Mouse (Mus musculus) 416B (cell line): ENCODE measurements at regions not wholly inside any gene's neighbourhood (a gene's known extent, or its start where the extent isn't known, plus 50 kb on each side); places are given as distances from the start of the nearest gene placed in this dataset.
A peak's percentile ranks its signal among the peaks of the same experiment; 100 is the strongest.

ENCODE experiments used
- DNase-seq: peaks from one replicate; pipeline ENCODE4 v3.0.0; 2011; ENCODE audit warnings: low read depth

DNA sequence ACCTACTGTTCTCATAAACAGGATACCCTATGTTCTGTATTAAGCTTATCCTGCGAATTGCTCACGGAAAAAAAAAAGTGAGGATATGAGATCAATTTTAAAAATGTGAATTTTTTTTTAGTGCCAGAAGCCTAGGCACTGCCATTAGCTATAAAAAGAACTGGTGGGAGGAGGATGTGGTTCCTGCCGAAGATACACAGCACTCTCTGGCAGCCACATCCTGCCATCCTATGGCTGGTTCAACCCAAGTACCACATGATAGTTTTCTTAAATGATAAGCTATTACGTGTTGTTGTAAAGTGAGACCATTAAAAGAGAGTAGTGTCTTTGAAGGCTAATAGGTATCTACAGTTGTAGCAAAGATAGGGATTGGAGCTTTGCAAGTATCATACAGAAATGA lies 58.2 kb upstream of the Ppp3ca start:
- peak; percentile 84 for DNase-seq

DNA sequence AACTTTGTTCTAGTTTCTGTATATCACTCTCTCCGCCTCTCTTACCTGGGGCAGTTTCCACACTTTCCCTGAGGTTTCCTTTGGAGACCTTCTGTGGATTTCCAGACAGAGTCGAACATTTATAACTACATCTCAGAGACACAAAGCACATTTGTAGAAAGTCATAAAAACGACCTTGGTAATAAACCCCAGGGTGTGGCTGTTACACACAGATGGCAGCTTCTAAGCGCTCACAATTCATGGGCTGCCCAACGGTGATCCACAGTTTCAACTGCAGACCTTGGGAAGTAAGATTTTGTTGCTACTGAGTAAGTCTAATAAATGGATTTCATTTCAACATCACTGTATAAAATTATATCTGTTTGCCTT lies 59.4 kb upstream of the Ppp3ca start:
- no peak for DNase-seq

DNA sequence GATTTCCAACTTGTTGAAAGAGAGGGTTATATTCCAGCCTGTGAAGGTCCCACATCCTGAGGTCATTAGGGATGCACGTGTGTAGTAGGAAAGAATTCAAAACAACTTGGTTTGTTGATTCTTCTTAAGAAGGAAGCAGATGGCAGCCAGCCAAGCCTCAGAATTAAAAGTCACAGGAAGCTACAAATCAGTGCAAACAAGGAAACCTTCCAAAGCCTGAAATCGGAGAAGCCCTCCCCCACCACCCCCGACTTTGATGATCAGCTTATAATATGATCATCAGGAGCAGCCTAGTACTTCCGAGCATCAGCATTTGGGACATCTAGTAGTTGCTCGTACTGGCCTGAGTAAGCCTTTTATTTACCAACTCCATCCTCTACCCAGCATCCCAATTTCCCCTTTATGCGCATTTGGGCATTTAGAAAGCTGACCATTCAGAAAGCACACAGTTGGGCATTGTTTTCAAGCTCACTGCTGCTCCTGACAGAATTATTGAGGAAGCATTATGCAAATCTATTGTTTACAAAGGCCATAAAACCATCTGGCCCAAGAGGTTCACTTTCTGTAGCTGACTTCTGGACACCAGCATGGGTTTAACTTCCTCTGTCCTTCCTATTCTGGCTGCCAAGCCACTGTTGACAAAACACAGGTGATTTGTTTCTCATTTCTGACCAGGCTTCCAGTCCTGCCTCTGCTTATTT lies 59.9 kb upstream of the Ppp3ca start:
- peak; percentile 53 for DNase-seq

DNA sequence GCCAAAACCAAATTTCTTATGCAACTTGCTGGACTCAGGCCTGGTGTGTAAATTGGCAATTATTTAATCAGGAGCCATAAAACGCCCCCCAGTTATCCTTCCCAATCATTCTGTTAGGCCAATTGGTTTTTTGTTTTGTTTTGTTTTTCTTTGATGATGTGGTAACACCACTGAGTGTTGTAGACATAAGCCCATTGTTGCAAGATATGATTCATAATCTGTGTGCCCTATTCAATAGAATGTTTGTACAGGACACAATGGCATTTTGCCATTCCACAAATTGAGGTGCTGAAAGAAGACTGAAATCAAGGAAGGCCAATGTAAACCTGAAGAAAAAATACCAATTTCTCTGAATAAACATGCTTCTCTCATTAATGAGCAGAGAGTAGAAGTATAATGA lies 68.2 kb upstream of the Ppp3ca start:
- no peak for DNase-seq

DNA sequence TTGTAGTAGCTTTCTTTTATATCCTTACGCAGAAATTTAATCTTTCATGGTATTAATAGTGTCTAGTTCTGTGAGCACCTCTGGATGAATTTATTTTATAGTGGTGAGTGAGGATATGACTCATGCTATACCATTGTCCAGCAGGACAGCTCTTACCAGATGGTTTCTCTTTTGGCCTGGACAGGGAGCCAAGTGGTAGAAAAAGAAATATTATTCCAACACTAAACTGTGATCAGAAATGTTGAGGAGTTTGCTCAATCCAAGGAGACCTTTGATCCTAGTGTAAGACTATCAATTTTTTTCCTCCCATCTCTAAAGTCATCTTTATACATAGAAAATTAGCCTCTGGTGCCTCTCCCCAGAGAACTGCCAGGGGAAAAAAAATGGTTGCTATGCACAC lies 86.0 kb upstream of the Ppp3ca start:
- DNase-seq = peak; percentile 34

DNA sequence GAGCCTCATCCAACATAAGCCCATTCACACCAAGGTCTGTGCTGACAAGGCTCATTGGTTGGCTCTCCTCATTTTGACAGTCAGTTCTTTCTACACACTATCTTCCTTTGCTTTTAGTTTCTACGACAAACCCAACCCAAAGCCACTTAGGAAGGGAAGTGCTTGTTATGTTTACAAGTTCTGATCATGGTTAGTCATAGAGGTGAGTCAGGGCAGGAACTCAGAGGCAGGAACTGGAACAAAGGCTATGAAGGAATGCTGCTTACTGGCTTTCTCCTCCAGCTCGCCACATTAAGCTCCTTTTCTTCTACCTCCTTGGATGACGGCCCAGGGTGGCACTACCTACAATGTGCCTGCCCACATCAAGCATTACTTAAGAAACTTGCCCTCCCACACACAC lies 91.9 kb upstream of the Ppp3ca start:
- DNase-seq = peak; percentile 33

DNA sequence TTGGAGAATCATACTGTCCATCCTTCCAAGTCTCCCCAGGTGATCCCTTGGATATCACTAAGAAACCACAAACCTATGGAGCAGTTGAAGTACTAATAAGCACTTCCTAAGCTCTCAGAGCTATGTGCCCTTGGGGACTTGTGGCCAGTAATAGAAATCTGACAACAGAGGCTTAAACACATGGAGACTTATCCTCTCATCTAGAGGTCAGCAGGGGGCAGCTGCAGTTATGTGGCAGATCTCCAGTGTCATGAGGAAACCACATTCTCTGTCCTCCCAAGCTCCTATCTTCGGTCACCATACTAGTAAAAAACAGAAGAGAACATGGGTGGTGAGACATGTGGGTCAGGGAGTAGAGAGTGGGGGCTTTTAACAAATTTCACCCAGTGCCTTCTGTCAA lies 99.4 kb upstream of the Ppp3ca start:
- DNase-seq = peak; percentile 81

DNA sequence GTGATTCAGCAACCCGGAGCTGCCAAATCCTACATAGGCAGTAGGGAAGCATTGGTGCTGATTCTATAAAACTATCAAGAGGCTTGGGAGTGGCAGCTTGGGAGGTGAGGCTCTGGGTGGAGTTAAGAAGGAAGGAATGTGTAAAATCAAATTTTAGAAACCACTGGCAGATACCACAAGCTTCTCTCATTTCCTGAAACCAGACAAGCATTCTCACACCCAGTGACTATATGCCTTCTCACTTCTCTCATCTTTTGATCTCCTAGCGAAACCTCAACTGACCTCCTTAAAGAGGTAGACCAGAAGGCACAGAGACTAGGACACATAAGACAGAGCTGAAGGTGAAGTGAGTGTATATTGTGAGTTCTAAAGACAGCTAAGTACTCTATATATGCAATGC lies 113.4 kb upstream of the Ppp3ca start:
- DNase-seq = peak; percentile 30

DNA sequence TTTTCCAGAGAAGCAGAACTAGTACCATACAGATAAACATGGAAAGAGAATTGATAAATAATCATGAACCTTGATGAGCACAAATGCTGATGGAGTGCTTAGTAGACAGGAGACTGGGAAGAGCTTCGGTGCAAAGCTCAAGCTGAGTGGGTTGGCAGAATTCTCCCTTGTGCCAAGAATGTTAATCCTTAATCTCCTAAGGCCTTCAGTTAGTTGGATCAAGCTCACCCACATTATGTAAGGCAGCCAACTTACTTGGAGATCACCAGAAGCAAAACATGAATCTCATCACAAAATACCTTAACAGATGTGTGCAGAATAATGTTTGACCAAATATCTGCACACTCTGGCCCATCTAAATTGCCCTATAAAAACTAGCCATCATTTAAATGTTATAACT lies 120.5 kb upstream of the Ppp3ca start:
- DNase-seq = no peak

DNA sequence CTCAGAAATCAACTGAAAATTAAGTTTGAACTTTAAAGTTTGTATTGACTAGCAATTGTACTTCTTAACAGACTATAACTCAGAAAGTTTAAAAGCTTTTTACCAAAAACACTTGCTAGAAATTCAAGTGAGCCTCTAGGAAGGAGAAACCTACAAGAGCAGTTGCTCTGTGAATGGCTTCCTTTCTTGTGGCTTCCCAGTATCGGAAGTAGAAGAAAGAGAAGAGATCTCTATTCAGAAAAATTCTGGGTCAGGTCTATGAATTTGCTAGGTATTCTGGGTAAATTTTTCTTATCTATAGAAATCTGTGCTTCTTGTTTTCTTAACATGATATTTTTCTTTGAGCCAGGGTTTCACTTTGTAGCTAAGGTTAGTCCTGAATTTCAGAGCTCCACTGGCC lies 138.3 kb upstream of the Ppp3ca start:
- no peak for DNase-seq

DNA sequence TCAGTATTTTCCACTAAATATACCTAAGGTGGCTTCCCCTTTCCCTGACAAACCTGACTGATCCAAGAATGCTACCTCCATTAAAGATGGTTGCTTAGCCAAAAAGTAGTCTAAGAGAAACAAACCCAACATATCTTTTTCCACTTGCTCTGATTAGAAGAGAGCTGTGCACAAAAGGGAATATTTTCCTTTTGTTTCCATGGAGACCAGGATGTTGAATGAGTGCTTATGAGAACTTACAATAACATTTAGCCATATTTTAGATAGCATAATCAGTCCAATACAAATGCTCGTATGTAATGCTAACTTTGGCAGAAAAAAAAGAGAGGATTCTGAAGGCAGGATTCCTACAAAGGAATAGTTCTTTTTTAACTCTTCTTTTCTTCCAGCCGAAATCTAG lies 161.3 kb upstream of the Ppp3ca start:
- DNase-seq = no peak

DNA sequence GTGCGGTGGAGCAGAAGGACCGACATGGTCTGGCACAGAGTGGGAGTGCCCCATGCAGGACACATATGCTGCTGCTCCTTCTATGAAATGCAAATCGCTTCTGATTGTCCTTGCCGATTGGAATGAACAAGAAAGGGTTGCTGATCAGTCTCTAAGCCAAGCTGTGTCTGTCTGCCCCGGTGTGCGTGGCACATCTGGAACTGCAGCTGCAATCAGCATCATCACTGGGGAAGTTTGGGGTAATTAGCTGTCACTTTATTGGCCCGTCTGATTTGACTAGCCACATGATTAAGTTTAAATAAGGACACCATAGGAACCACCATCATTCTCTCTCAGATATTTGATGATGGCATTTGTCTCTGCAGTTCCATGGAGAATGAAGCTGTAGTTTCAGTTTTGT lies 162.9 kb upstream of the Ppp3ca start:
- DNase-seq = no peak

DNA sequence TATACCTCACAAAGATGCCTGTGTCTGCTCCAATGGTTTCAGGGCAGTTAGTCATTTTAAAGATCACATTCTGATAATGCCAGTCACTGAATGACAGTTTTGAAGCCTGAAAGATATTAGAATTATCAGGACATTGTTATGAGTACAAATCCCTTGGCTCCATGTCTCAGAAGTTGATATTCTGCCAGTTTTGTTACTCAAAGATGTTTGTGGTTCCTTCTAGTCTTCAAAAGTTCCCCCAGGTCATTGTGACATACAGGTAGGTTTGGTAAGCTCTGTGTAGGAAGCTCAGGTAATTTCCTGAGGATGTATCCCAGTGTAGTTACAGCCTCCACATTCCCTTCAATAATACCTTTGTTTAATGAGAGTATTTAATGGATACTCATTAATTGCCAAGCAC lies 169.0 kb upstream of the Bank1 start:
- DNase-seq = no peak

DNA sequence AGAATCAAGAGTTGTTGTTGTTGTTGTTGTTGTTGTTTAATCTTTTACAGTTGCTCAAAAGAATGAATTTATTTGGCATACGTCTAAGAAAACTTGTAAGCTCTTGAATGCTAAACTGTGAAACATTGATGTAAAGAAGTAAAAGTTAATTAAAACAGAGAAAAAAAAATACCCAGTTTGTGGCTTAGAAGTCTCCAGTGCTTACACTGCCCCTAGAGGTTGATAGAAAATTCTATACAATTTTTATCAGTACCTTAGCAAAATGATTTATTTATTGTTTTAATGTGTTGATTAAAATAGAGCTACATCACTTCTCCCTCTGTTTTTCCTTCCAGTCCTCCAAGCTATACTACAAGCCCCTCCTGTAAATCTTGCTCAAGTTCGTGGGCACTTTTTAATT lies 165.8 kb upstream of the Bank1 start:
- DNase-seq = peak; percentile 1

DNA sequence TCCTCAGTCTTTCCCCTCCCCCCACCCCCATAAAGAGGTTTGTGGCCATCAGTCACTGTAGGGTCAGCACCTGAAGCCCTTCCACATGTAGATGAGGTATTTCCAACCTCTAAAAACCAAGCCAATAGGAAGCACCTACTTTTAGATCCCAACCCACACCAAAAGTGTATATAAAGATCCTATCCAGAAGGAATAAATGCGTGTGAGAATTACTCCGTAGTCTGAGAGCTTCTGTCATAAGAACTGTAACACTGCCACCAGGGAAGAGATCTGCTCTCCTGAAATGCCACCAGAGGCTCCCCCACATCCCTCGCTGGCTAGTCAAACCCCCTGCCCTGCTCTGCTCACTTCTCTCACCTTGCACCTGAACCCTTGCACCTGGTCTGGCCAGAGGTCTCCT lies 145.8 kb upstream of the Bank1 start:
- no peak for DNase-seq

DNA sequence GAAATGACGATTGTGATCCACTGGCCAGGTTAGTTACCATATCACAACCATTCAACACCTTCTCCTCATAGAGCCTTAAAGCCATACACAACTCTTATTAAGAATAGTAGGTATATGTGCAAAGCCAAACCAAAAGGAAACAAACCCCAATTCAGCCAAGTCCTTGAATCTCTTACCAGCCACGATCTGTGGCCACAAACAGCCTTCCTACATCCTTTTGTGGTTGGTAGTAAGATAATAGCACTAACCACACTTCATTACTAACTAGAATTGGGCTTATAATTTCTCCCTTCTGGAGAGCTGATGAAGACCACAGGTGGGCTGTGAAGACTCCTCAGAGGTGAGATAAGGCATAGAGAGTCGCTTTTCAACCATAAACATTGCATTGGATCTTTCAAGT lies 136.9 kb upstream of the Bank1 start:
- DNase-seq = peak; percentile 55

DNA sequence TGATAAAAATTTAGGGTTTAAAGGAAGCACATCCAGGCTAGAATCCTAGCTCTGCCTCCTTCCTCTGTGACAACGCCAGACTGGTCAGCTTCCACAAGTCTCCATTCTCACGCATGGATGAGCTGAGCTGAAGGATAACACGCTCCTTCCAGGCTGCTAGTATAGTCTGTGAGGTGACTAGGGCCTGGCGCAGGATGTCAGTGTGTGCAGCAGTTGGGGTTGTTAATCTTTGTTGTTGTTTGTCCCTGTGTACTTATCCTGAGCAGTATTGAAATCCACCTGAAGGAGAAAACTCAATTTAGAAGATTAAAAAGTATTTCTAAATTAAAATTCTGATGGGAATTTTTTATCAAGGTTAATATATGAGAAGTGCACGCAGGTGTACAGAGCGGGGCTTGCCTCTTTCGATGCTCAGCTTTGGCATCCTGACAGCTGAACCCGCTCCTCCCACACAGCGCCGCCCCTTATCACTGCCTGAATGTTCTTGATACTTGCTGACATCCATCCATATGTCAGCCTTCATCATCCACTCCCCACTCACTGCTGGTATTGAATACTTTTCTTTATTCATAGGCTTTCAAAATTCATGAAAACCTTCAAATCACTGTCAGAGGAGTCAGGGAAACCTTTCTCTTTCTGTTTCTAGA lies 130.7 kb upstream of the Bank1 start:
- no peak for DNase-seq

DNA sequence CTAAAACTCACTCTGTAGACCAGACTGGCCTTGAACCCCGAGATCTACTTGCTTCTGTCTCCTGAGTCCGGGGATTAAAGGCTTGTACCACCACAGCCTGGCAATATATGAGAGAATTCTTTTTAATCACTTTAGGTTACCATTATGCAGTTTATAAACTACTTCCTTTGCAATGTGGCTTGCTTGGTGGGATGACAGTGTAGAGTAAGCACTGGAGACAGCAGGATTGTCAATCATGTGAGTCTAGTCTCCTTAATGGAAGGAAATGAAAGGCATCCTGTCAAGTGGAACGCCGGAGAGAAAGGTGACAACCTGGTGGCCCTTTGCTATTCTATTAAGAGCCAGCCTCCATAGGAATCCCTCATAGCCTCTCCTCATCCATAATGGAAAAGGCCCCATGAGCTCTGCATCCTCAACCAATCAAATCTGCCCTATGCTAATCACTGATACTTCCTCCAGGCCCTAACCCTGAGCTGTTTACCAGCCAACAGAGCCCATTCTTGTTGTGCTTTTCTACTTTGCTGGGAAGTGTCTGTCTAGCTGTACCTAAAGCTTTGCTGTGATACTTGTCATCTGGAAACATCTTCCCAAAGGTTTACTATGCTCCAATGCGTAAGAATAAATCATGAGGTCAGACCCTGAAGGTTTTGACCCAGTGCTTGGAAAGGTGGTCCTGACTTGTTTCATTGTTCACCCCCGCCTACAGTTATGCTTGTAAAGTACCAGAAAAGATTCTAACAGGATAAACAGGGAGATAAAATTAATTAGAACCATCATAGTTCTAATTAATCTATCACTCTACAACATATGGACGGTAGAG lies 130.0 kb upstream of the Bank1 start:
- DNase-seq = no peak

DNA sequence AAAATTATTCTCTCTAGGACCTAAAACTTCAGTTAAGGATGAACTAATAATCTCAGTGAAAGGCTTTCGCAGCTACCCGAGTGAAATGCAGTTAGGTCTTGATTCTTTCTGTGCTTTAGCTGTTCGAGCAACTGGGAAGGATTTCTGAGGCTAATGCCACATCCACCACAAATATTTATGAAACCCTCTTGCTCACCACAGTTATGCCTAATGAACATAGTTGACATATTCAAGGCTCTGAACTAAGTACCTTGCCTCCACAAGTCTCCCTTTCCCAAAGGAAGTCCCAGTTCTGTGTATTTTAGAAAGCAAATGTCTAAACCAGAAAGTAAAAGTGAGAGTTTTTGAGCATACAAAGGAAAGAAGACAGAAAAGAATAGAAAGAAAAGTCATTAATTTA lies 129.1 kb upstream of the Bank1 start:
- no peak for DNase-seq

DNA sequence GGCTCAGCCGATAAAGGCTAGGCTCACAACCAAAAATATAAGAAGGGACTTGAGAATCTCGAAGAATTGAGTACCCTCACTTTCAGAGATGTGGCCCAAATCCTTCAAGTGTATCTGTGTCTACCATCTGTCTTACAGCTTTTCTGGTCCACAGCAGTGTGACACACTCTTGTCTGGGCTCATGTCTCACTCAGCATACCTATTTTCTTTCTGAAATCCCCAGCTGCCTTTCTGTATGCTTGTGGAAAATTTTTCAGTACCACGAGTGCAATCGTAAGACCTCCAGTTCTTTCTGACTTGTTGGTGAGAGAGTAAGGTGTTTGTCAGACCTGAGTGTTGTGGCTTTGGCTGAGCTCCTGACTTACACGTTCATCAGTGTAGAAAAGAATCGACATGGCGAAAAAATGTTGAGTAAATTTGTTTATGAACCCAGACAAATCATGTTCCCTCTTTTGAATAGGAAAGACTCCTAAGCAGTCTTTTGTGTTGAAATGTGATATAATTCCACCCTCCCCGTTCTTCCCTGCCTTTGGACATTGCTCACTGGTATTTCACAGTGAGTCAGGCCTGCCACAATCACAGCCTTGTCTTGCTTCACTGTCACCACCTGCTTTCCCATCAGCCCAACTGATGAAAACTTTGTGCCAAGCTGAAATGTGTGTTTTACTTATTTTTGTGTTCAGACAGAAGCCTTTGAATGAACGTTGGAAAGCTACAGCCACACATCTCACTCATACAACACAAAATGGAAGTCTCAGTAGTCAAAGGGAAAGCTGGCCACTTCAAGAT lies 125.3 kb upstream of the Bank1 start:
- no peak for DNase-seq

DNA sequence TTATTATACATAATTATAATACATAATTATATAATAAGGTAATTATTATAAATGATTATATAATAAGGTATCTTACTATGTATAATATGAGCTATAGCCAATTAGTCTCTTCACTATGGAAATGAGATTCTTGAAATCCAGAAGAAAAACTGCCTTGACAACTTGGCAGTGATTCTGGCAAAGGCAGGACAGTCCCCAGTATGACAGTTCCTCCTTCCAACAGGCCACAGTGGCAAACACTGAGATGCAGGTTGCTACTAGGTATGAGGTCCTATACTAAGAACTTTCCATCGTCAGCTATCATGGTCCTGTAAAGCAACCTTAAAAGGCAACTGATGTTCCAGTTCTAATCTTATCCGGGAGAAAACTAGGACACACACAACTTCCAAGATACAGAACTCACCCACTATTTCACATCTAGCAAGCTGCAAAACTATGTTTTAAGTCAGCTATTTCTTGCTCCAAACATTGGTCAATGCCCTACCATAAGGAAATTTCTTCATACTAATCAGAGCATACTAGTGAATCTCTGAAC lies 124.6 kb upstream of the Bank1 start:
- DNase-seq = no peak

DNA sequence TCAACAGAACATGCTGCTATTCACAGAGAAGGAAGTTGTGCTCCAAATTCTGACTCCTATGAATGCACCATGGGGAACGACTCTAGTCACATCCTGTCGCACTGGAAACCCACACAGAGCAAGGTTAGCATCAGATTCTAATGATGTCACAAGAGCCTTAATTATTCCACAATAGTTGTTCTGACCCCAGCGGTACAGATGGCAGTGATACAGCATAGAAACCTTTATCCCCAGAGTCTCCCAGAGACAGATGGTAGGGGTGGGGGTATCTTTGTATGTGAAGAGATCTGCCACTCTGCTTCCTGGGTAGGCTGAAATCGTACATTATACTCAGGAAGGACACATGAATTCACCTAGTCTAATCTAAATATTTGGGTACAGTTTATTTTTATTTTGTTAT lies 123.5 kb upstream of the Bank1 start:
- no peak for DNase-seq
